Mouse (Mus musculus): ENCODE measurements around the gene Spg7. TPM values are rescaled to one million over a fixed set of nuclear protein-coding genes. Genes with fewer than 3 reads are reported as not detected.
A peak's percentile ranks its signal among the peaks of the same experiment; 100 is the strongest.

The Spg7 gene
- polyA plus RNA-seq, 1 experiment, result 361 TPM

DNA sequence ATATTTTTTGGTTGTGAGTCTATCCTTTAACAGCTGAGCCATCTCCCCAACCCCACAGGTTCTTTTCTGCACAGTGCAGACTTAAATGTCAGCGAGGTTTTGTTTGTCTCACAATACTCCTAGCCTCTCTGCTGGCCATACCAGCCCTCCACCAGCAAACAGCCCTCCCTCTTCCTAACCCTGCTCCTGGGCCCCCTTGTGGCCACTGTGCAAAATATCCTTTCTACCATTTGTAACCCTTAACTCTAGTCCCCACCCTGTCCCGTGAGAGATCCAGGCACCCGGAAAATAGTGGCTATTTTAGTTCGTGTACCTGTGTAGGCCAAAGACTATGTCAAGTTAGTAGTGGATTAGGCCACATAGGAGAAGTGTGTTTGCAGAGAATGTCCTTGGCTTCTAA, 47.9 kb downstream of the Spg7 start:
- Histone ChIP-seq H3K4me1 (ENCODE audit: control insufficient read depth, insufficient read depth, low read length) (no peaks in the 10 kb centered on the region), H3K4me3 (ENCODE audit: insufficient read depth, low read depth, low read length) (no peak overlapping the region), H3K27ac (ENCODE audit: insufficient read depth, low read depth, low read length) (no peak overlapping the region)
- TF ChIP-seq POLR2A (IDR thresholded peaks at IDR 0.05; ENCODE audit: insufficient read depth, low read depth, low read length) (no peak), CTCF (IDR thresholded peaks at IDR 0.05; ENCODE audit: insufficient read depth, low read depth, low read length) (no peak)
- 16% methylated on average over 4 of the region's 4 CpGs for WGBS

DNA sequence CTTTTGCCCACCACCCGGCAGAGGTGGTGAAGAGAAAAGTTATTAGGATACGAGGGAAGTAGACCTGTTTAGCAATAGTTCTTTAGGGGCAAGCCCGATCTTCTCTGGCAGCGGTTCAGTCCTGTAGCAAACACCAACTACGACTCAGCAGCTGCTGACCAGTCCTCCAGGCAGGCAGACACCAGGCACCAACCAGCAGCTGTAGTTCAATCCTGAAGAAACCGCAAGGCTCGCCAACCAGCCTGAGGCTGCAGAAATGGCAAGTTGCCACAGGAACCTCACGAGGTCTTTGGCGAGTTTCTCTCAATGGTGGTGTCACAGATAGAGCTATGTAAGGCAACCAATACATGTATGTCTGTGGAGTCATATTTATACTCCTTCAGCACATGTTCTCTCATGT, 50.1 kb downstream of the Spg7 start:
- H3K4me3 ChIP-seq (ENCODE audit: insufficient read depth, low read depth, low read length), result no peak overlapping the region
- no peak overlapping the region for H3K27ac ChIP-seq (ENCODE audit: insufficient read depth, low read depth, low read length)
- TF ChIP-seq CTCF (IDR thresholded peaks at IDR 0.05; ENCODE audit: insufficient read depth, low read depth, low read length), result no peak
- no peak for TF ChIP-seq POLR2A (IDR thresholded peaks at IDR 0.05; ENCODE audit: insufficient read depth, low read depth, low read length)
- WGBS, result 71% methylated on average over 9 of the region's 9 CpGs
- H3K4me1 ChIP-seq (ENCODE audit: control insufficient read depth, insufficient read depth, low read length), result peaks cover 15% of the 10 kb centered on the region

GRCm38 (mm10) chr8:123113908-123114469, 51.2 kb downstream of the Spg7 start:
- no peak overlapping the region for H3K27ac ChIP-seq (ENCODE audit: insufficient read depth, low read depth, low read length)
- H3K4me1 ChIP-seq (ENCODE audit: control insufficient read depth, insufficient read depth, low read length), result peaks cover 18% of the 10 kb centered on the region
- WGBS, result 73% methylated on average over 2 of the region's 2 CpGs
- TF ChIP-seq CTCF (IDR thresholded peaks at IDR 0.05; ENCODE audit: insufficient read depth, low read depth, low read length), result no peak
- no peak for TF ChIP-seq POLR2A (IDR thresholded peaks at IDR 0.05; ENCODE audit: insufficient read depth, low read depth, low read length)
- no peak overlapping the region for H3K4me3 ChIP-seq (ENCODE audit: insufficient read depth, low read depth, low read length)

GRCm38 (mm10) chr8:123114644-123115043, 51.9 kb downstream of the Spg7 start:
- H3K4me1 ChIP-seq (ENCODE audit: control insufficient read depth, insufficient read depth, low read length), result peaks cover 22% of the 10 kb centered on the region
- no peak overlapping the region for H3K27ac ChIP-seq (ENCODE audit: insufficient read depth, low read depth, low read length)
- no peak overlapping the region for H3K4me3 ChIP-seq (ENCODE audit: insufficient read depth, low read depth, low read length)
- TF ChIP-seq CTCF (IDR thresholded peaks at IDR 0.05; ENCODE audit: insufficient read depth, low read depth, low read length) (no peak), POLR2A (IDR thresholded peaks at IDR 0.05; ENCODE audit: insufficient read depth, low read depth, low read length) (no peak)
- 53% methylated on average over 3 of the region's 3 CpGs for WGBS

DNA sequence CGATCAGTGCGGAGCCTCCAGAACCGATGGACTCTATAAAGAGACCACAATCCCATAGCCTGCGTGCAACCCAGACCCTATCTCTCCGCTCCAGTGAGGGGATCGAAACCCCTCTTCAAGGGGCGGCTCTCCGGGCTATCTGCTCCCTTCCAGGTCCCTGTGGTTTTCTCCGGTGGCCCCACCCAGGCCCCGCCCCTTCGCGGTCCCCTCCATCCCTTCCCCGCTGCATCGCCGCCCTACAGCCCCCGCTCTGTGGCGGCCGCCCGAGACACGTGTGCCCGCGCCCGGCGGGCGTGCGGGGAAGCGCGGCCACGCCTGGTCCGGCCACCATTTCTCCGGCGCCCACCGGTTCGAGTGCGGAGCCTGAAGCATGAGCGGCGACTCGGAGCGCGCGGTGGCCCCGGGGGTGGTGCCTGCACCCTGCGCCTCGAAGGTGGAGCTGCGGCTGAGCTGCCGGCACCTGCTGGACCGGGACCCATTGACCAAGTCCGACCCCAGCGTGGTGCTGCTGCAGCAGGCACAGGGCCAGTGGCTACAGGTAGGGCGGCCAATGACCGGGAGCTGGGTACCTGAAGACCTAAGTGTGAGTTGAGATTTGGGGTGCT, 54.5 kb downstream of the Spg7 start, which contains the start of gene Cpne7:
Gene Cpne7 (plus strand): TSS at position 248 of the 605 bp plus-strand sequence.
- Histone ChIP-seq H3K4me3 (ENCODE audit: insufficient read depth, low read depth, low read length) (peak within 1 kb of the TSS; percentile 52), H3K27ac (ENCODE audit: insufficient read depth, low read depth, low read length) (peak within 1 kb of the TSS; percentile 18; the same call in 1 of the 2 replicates), H3K4me1 (ENCODE audit: control insufficient read depth, insufficient read depth, low read length) (peaks cover 26% of the 10 kb centered on the region)
- WGBS, result 2% methylated on average over 51 of the region's 51 CpGs
- no peak; the same call in 1 of the 2 replicates for TF ChIP-seq POLR2A (IDR thresholded peaks at IDR 0.05; ENCODE audit: insufficient read depth, low read depth, low read length)
- TF ChIP-seq CTCF (IDR thresholded peaks at IDR 0.05; ENCODE audit: insufficient read depth, low read depth, low read length), result 0 out of 2 replicates have a peak, but pooled peaks have one; percentile 13

GRCm38 (mm10) chr8:123117744-123118143, 55.0 kb downstream of the Spg7 start:
- H3K27ac ChIP-seq (ENCODE audit: insufficient read depth, low read depth, low read length), result peak overlapping the region; percentile 18; the same call in 1 of the 2 replicates
- 4% methylated on average over 17 of the region's 17 CpGs for WGBS

DNA sequence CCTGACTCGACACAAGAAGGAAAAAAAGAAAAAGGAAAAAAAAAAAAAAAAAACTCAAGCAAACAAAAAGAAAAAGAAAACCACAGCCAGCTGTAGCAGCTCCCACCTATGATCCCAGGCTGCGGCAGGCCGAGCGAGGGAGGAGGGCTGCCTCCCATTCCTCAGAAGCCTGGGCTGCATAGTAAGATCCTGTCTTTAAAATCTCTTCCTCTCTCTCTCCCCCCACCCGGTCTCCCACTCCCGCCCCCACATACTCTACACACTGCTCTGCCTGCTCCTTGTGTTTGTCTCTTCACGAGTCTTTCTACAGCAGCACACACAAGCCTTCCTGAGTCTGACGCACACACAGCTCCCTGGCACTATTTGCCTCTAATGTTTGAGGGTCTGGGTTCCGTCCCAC, 59.3 kb downstream of the Spg7 start:
- H3K4me3 ChIP-seq (ENCODE audit: insufficient read depth, low read depth, low read length), result no peak overlapping the region
- H3K27ac ChIP-seq (ENCODE audit: insufficient read depth, low read depth, low read length), result peak overlapping the region; percentile 76
- H3K4me1 ChIP-seq (ENCODE audit: control insufficient read depth, insufficient read depth, low read length), result peaks cover 40% of the 10 kb centered on the region
- WGBS, result 28% methylated on average over 9 of the region's 9 CpGs
- no peak for TF ChIP-seq CTCF (IDR thresholded peaks at IDR 0.05; ENCODE audit: insufficient read depth, low read depth, low read length)
- no peak for TF ChIP-seq POLR2A (IDR thresholded peaks at IDR 0.05; ENCODE audit: insufficient read depth, low read depth, low read length)

More at GRCm38 (mm10) chr8:123117744-123118143, 55.0 kb downstream of the Spg7 start:
- peak overlapping the region; percentile 52 for H3K4me3 ChIP-seq (ENCODE audit: insufficient read depth, low read depth, low read length)
- TF ChIP-seq POLR2A (IDR thresholded peaks at IDR 0.05; ENCODE audit: insufficient read depth, low read depth, low read length) (no peak), CTCF (IDR thresholded peaks at IDR 0.05; ENCODE audit: insufficient read depth, low read depth, low read length) (no peak)
- peaks cover 32% of the 10 kb centered on the region for H3K4me1 ChIP-seq (ENCODE audit: control insufficient read depth, insufficient read depth, low read length)

- no peak overlapping the region for H3K4me3 ChIP-seq (ENCODE audit: insufficient read depth, low read depth, low read length)
- H3K4me1 ChIP-seq (ENCODE audit: control insufficient read depth, insufficient read depth, low read length), result peaks cover 33% of the 10 kb centered on the region
- peak overlapping the region; percentile 76 for H3K27ac ChIP-seq (ENCODE audit: insufficient read depth, low read depth, low read length)
- TF ChIP-seq POLR2A (IDR thresholded peaks at IDR 0.05; ENCODE audit: insufficient read depth, low read depth, low read length) (no peak), CTCF (IDR thresholded peaks at IDR 0.05; ENCODE audit: insufficient read depth, low read depth, low read length) (no peak)
- 58% methylated on average over 5 of the region's 5 CpGs for WGBS
Observed at GRCm38 (mm10) chr8:123122670-123123069, 59.9 kb downstream of the Spg7 start.

GRCm38 (mm10) chr8:123126193-123126816, 63.6 kb downstream of the Spg7 start:
- H3K4me1 ChIP-seq (ENCODE audit: control insufficient read depth, insufficient read depth, low read length), result peaks cover 23% of the 10 kb centered on the region
- no peak overlapping the region for H3K27ac ChIP-seq (ENCODE audit: insufficient read depth, low read depth, low read length)
- WGBS, result 24% methylated on average over 19 of the region's 19 CpGs
- H3K4me3 ChIP-seq (ENCODE audit: insufficient read depth, low read depth, low read length), result no peak overlapping the region
- TF ChIP-seq POLR2A (IDR thresholded peaks at IDR 0.05; ENCODE audit: insufficient read depth, low read depth, low read length) (no peak), CTCF (IDR thresholded peaks at IDR 0.05; ENCODE audit: insufficient read depth, low read depth, low read length) (no peak)

Measured in olfactory bulb, adult 2 months (tissue).